Mouse (Mus musculus): ENCODE measurements around the gene Itpr2. TPM values are rescaled to one million over a fixed set of nuclear protein-coding genes. Genes with fewer than 3 reads are reported as not detected.

Gene Itpr2
- polyA plus RNA-seq, 1 experiment = 1.5 TPM

DNA sequence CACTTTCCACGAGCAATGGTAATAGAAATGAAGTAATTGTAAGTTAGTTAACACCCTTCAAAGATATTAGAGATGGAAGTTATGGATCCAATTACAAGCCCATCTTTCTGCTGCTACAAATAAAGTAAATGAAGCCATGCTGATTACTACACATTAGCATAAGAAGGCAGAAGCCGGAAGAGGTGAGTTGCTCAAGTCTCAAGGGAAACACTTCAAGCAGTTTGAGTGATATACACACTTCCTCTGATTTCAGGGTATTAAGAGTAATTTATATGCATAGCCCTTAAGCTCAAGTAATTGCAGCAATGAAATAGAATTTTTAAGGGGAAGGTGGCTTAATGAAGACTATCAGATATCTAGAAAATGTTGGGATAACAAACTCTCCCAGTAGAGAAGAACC is 286.7 kb downstream of the Itpr2 start:
- TF ChIP-seq FLI1 (IDR thresholded peaks at IDR 0.05; ENCODE audit: low read length) (no peak), GATA1 (IDR thresholded peaks at IDR 0.05; ENCODE audit: borderline replicate concordance, low read length) (no peak)
- Histone ChIP-seq H3K9me3 (no peaks in the 10 kb centered on the region), H3K27me3 (replicated peaks) (no peaks in the 10 kb centered on the region), H3K4me1 (peaks cover 70% of the 10 kb centered on the region), H3K36me3 (replicated peaks; ENCODE audit: low read length) (peaks cover 73% of the 10 kb centered on the region), H3K4me3 (replicated peaks) (no peak overlapping the region)

- Histone ChIP-seq H3K36me3 (replicated peaks; ENCODE audit: low read length) (peaks cover 73% of the 10 kb centered on the region), H3K9me3 (no peaks in the 10 kb centered on the region), H3K4me3 (replicated peaks) (peak overlapping the region; percentile 59), H3K4me1 (peaks cover 72% of the 10 kb centered on the region), H3K27me3 (replicated peaks) (no peaks in the 10 kb centered on the region)
- TF ChIP-seq GATA1 (IDR thresholded peaks at IDR 0.05; ENCODE audit: borderline replicate concordance, low read length) (no peak), FLI1 (IDR thresholded peaks at IDR 0.05; ENCODE audit: low read length) (no peak)
Observed at GRCm38 (mm10) chr6:146212339-146212738, 289.7 kb downstream of the Itpr2 start.

- Histone ChIP-seq H3K4me3 (replicated peaks) (no peak overlapping the region), H3K36me3 (replicated peaks; ENCODE audit: low read length) (peaks cover 72% of the 10 kb centered on the region), H3K9me3 (no peaks in the 10 kb centered on the region), H3K27me3 (replicated peaks) (no peaks in the 10 kb centered on the region), H3K4me1 (peaks cover 71% of the 10 kb centered on the region)
- TF ChIP-seq GATA1 (IDR thresholded peaks at IDR 0.05; ENCODE audit: borderline replicate concordance, low read length) = no peak
- no peak for TF ChIP-seq FLI1 (IDR thresholded peaks at IDR 0.05; ENCODE audit: low read length)
Observed at GRCm38 (mm10) chr6:146211233-146211632, 290.8 kb downstream of the Itpr2 start.

- Histone ChIP-seq H3K27me3 (replicated peaks) (no peaks in the 10 kb centered on the region), H3K4me1 (peaks cover 65% of the 10 kb centered on the region), H3K4me3 (replicated peaks) (no peak overlapping the region), H3K36me3 (replicated peaks; ENCODE audit: low read length) (peaks cover 68% of the 10 kb centered on the region), H3K9me3 (no peaks in the 10 kb centered on the region)
- TF ChIP-seq GATA1 (IDR thresholded peaks at IDR 0.05; ENCODE audit: borderline replicate concordance, low read length) = no peak
- no peak for TF ChIP-seq FLI1 (IDR thresholded peaks at IDR 0.05; ENCODE audit: low read length)
Observed at GRCm38 (mm10) chr6:146208983-146209382, 293.0 kb downstream of the Itpr2 start.

DNA sequence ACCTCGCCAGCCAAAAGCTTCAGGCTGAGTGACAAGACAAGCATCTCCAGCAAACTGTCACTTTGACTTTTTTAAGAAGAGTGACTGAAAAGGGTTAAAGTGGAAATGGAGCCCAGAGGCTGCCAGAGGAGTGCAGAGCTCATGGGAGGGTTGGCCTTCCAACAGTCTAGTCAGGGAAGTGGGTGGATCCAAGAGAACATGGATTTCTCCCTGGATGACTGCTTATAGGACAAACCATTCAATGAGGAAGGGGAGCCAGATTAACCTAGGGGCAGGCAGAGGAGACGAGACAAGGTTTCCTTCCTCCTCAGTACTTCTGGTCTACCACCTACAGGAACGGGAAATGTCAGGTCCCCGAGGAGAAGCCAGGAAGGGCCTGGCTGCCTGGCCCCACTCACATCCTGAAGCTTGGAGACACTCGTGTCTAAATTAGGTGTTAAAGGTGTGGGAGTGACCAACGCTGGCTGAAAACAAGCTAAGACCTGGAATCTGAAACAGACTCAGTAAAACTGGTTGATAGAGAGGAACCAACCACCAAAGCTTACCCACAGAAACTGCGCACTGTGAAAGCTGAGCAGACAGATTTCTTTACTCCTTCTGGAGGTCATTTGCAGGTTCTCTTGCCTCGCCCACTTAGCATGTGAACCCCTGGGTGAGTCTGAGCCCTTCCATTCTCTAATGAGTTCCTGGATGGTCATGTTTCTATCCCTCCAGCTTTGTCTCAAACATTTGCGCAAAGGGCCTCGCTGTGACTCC is 294.6 kb downstream of the Itpr2 start:
- Histone ChIP-seq H3K4me3 (replicated peaks) (no peak overlapping the region), H3K4me1 (peaks cover 65% of the 10 kb centered on the region), H3K27me3 (replicated peaks) (no peaks in the 10 kb centered on the region), H3K36me3 (replicated peaks; ENCODE audit: low read length) (peaks cover 61% of the 10 kb centered on the region), H3K9me3 (no peaks in the 10 kb centered on the region)
- TF ChIP-seq FLI1 (IDR thresholded peaks at IDR 0.05; ENCODE audit: low read length) = no peak
- TF ChIP-seq GATA1 (IDR thresholded peaks at IDR 0.05; ENCODE audit: borderline replicate concordance, low read length) = no peak

- H3K27me3 ChIP-seq (replicated peaks) = no peaks in the 10 kb centered on the region
- peaks cover 50% of the 10 kb centered on the region for H3K36me3 ChIP-seq (replicated peaks; ENCODE audit: low read length)
- H3K4me1 ChIP-seq = peaks cover 51% of the 10 kb centered on the region
- TF ChIP-seq FLI1 (IDR thresholded peaks at IDR 0.05; ENCODE audit: low read length) = no peak
- peak; percentile 51; the same call in 1 of the 3 replicates for TF ChIP-seq GATA1 (IDR thresholded peaks at IDR 0.05; ENCODE audit: borderline replicate concordance, low read length)
- no peaks in the 10 kb centered on the region for H3K9me3 ChIP-seq
- no peak overlapping the region for H3K4me3 ChIP-seq (replicated peaks)
Observed at GRCm38 (mm10) chr6:146205136-146205535, 296.9 kb downstream of the Itpr2 start.

GRCm38 (mm10) chr6:146204470-146204869 is 297.6 kb downstream of the Itpr2 start:
- Histone ChIP-seq H3K4me1 (peaks cover 44% of the 10 kb centered on the region), H3K9me3 (no peaks in the 10 kb centered on the region), H3K36me3 (replicated peaks; ENCODE audit: low read length) (peaks cover 46% of the 10 kb centered on the region), H3K27me3 (replicated peaks) (no peaks in the 10 kb centered on the region), H3K4me3 (replicated peaks) (no peak overlapping the region)
- TF ChIP-seq FLI1 (IDR thresholded peaks at IDR 0.05; ENCODE audit: low read length) (no peak), GATA1 (IDR thresholded peaks at IDR 0.05; ENCODE audit: borderline replicate concordance, low read length) (no peak)

GRCm38 (mm10) chr6:146197868-146198379 is 304.1 kb downstream of the Itpr2 start:
- Histone ChIP-seq H3K4me1 (peaks cover 27% of the 10 kb centered on the region), H3K9me3 (peaks cover 5% of the 10 kb centered on the region), H3K27me3 (replicated peaks) (no peaks in the 10 kb centered on the region), H3K4me3 (replicated peaks) (no peak overlapping the region), H3K36me3 (replicated peaks; ENCODE audit: low read length) (peaks cover 68% of the 10 kb centered on the region)
- TF ChIP-seq GATA1 (IDR thresholded peaks at IDR 0.05; ENCODE audit: borderline replicate concordance, low read length) (no peak), FLI1 (IDR thresholded peaks at IDR 0.05; ENCODE audit: low read length) (no peak)

DNA sequence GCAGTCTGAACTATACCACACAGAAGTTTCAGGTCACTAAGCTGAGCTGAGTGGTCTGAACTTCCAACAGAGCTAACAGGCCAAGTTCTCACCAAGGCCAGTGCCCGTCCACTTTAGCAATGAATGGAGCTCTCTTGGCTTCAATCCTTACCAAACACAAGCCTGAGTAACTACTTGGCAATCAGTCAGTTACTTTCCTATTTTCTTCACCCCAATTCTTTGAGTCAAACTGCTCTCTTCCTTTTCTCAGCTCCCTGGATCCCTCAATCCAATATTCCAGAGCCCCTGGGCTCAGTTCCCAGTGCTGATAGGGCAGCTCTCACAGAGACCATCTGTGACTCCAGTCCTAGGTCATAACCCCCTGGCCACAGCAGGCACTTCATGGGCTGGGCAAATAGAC is 305.3 kb downstream of the Itpr2 start:
- TF ChIP-seq FLI1 (IDR thresholded peaks at IDR 0.05; ENCODE audit: low read length) = no peak
- no peak for TF ChIP-seq GATA1 (IDR thresholded peaks at IDR 0.05; ENCODE audit: borderline replicate concordance, low read length)
- Histone ChIP-seq H3K36me3 (replicated peaks; ENCODE audit: low read length) (peaks cover 80% of the 10 kb centered on the region), H3K27me3 (replicated peaks) (no peaks in the 10 kb centered on the region), H3K4me3 (replicated peaks) (no peak overlapping the region), H3K4me1 (peaks cover 37% of the 10 kb centered on the region), H3K9me3 (peaks cover 5% of the 10 kb centered on the region)

DNA sequence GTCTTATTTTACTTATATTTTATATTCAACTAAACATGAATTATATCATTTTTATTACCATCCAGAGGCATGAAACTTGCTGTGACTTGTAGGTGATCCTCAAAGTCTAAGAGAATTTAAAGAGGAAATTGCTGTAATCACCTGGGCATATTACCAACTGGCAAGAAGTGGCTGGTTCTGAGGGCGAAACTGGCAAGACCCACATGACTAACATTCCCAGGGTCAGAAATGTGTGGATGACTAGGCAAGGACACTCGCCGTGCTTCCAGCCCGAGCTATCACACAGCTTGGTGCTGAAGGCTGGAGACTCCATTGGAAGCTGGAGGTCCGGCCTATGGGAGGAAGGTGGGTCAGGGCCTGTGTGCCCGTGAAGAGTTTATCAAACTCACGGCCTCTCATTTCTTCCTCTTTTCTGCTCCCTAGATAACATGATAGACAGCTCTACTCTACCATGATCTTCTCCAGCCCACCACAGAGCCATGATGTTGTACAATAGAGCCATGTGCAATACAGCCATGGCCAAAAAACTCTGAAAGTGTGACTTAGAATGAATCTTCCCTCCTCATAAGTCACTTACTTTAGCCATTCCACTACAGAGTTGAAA is 306.1 kb downstream of the Itpr2 start:
- no peak for TF ChIP-seq FLI1 (IDR thresholded peaks at IDR 0.05; ENCODE audit: low read length)
- no peak for TF ChIP-seq GATA1 (IDR thresholded peaks at IDR 0.05; ENCODE audit: borderline replicate concordance, low read length)
- H3K4me3 ChIP-seq (replicated peaks) = no peak overlapping the region

More for the DNA sequence above, 306.1 kb downstream of the Itpr2 start:
- Histone ChIP-seq H3K4me1 (peaks cover 36% of the 10 kb centered on the region), H3K27me3 (replicated peaks) (no peaks in the 10 kb centered on the region), H3K9me3 (peaks cover 5% of the 10 kb centered on the region), H3K36me3 (replicated peaks; ENCODE audit: low read length) (peaks cover 82% of the 10 kb centered on the region)

Measured in megakaryocyte, embryonic 14.5 days (primary cell).